Mouse (Mus musculus): ENCODE data around the gene Rbm17. TPM values are rescaled to one million over a fixed set of nuclear protein-coding genes. Genes with fewer than 3 reads are reported as not detected.

The Rbm17 gene
- polyA plus RNA-seq (2012; rRNA removed): 144 and 153 TPM in 2 replicates

GRCm38 (mm10) chr2:11604053-11604452 lies at the start of gene Rbm17:
Gene Rbm17, minus strand, starts transcription at chr2:11604153.

GRCm38 (mm10) chr2:11642451-11642941 lies 38.5 kb upstream of the Rbm17 start, which contains the start of gene Il2ra:
Gene Il2ra, plus strand, starts transcription at chr2:11642807.

GRCm38 (mm10) chr2:11625890-11626289 lies 21.9 kb upstream of the Rbm17 start, which contains the start of gene Gm17490:
Gene Gm17490, minus strand, starts transcription at chr2:11626264.

GRCm38 (mm10) chr2:11553471-11554400 lies 50.2 kb downstream of the Rbm17 start, which contains the start of gene Pfkfb3:
Gene Pfkfb3, minus strand, starts transcription at chr2:11554077.

Other genes starting within 250 kb of the Rbm17 start
- gene Pfkfb3, start 50.1 kb downstream of the Rbm17 start, polyA plus RNA-seq (2012; rRNA removed): 51.4 and 58.6 TPM in 2 replicates
- gene Gm17490, start 22.1 kb upstream of the Rbm17 start, polyA plus RNA-seq (2012; rRNA removed): not detected in 2 replicates
- 0.07 TPM in 1 of 2 replicates, not detected in the other for gene Il2ra, start 38.7 kb upstream of the Rbm17 start, polyA plus RNA-seq (2012; rRNA removed)
- gene Il15ra, start 101.1 kb upstream of the Rbm17 start, polyA plus RNA-seq (2012; rRNA removed): 1.2 and 1.6 TPM in 2 replicates
- gene Fbh1, start 173.4 kb upstream of the Rbm17 start, polyA plus RNA-seq (2012; rRNA removed): 90.4 and 96.9 TPM in 2 replicates
- gene Ankrd16, start 173.7 kb upstream of the Rbm17 start, polyA plus RNA-seq (2012; rRNA removed): 135 TPM in 2 replicates

Measured in central nervous system, embryonic 18 days (tissue).